Mouse (Mus musculus) stomach, embryonic 14.5 days (tissue): Measurements from ENCODE around the gene Ank2. TPM values are rescaled to one million over a fixed set of nuclear protein-coding genes. Genes with fewer than 3 reads are reported as not detected.
A peak's percentile ranks its signal among the peaks of the same experiment; 100 is the strongest.

ENCODE experiments used
- ATAC-seq: fragments of 200-750 bp; cut with Nextera tagmentation; 2 replicates; pipeline ENCODE4 v1.8.0; 2017; ENCODE audit warnings: low read depth, moderate TSS enrichment; ENCODE audit not compliant: insufficient number of reproducible peaks, insufficient read depth, low FRiP score
- H3K27ac ChIP-seq: fragments of 300-500 bp; sonication (generic); 2 replicates; pipeline ENCODE4 v1.5.1; 2014; ENCODE audit warnings: mild to moderate bottlenecking, low read length, moderate library complexity, mixed read lengths
- H3K27me3 ChIP-seq: fragments of 300-500 bp; sonication (generic); 2 replicates; pipeline ENCODE4 v1.6.1; 2014; ENCODE audit warnings: low read length, control low read depth, mixed read lengths; ENCODE audit not compliant: control insufficient read depth, insufficient read depth
- H3K36me3 ChIP-seq: fragments of 300-500 bp; sonication (generic); 2 replicates; pipeline ENCODE4 v1.6.1; 2014; ENCODE audit warnings: mild to moderate bottlenecking, control low read depth, low read length, moderate library complexity, mixed read lengths; ENCODE audit not compliant: control insufficient read depth, insufficient read depth
- H3K4me1 ChIP-seq: fragments of 300-500 bp; sonication (generic); 2 replicates; pipeline ENCODE4 v1.6.1; 2014; ENCODE audit warnings: low read length, control low read depth, mixed read lengths; ENCODE audit not compliant: control insufficient read depth, insufficient read depth
- H3K4me2 ChIP-seq: fragments of 300-500 bp; sonication (generic); replicated peaks from 2 replicates; pipeline ENCODE4 v1.6.1; 2014; ENCODE audit warnings: low read depth, low read length, control low read depth
- H3K4me3 ChIP-seq: fragments of 300-500 bp; sonication (generic); 2 replicates; pipeline ENCODE4 v1.5.1; 2014; ENCODE audit warnings: low read depth, low read length, control low read depth
- H3K9ac ChIP-seq: fragments of 300-500 bp; sonication (generic); replicated peaks from 2 replicates; pipeline ENCODE4 v1.6.1; 2014; ENCODE audit warnings: low read depth, mild to moderate bottlenecking, control low read depth, low read length, moderate library complexity, mixed read lengths
- H3K9me3 ChIP-seq: fragments of 300-500 bp; sonication (generic); 2 replicates; pipeline ENCODE4 v1.6.1; 2016; ENCODE audit warnings: low read depth, low read length, control low read depth; ENCODE audit not compliant: control insufficient read depth
- WGBS: fragments of 180-500 bp; shearing (Covaris S2); extraction: QIAGEN DNeasy Blood & Tissue Kit; methylation state at CpG from one replicate; pipeline ENCODE4 v1.1.7; 2014; 5-methylcytosine and 5-hydroxymethylcytosine counted together
- polyA plus RNA-seq: library from polyadenylated mRNA; unstranded; fragments of >200 nt; fragmentation: Nextera tagmentation; extraction: Ambion mirVana; gene quantifications from 2 replicates; pipeline ENCODE4 v1.2.1, GENCODE M21; 2014

Gene Ank2
- polyA plus RNA-seq, 1 experiment from 2014 or later: 50.0 TPM

DNA sequence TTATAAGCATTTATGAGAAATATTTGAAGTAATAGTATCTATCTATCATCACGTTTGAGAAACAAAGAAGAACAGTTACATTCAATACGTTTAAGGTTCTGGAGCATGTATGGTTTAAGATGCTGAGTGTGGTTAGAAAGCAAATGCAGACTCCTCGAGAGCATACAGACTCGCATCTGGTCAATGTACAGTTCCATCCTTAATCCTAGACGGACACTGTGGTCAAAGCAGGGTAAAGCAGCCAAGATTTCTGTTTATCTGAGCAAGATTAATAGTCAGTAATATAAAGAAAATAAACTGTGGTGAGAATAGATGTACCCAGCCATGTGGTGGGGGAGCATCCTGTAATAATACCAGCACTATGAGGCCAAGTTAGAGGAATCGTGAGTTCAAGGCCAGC is 223.2 kb downstream of the Ank2 start:
- 48% methylated on average over 6 of the region's 6 CpGs for WGBS
- no peak overlapping the region for H3K9ac ChIP-seq
- ATAC-seq: peak; percentile 79
- no peaks in the 10 kb centered on the region for H3K4me1 ChIP-seq
- no peaks in the 10 kb centered on the region for H3K9me3 ChIP-seq
- no peak overlapping the region for H3K4me3 ChIP-seq
- no peaks in the 10 kb centered on the region for H3K27me3 ChIP-seq
- H3K27ac ChIP-seq: no peak overlapping the region
- no peaks in the 10 kb centered on the region for H3K36me3 ChIP-seq
- no peak overlapping the region for H3K4me2 ChIP-seq

DNA sequence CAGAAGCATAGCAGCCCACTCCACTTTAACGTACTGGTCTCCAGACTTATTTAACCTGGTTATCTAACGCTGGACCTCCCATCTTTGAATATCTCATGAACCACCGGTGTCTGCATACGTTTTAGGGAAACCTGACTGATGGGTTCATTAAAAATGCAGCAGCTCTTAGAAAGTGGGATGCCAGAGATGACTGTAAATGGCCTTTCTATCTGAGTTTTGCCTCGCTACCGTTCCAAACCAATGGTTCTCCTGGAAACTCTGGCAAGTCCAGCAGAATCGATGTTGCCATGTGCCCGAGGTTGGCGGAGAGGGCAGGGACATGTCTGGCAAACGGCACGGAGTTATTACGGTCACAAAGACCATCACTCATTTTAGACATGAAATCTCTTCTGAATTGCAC is 226.3 kb downstream of the Ank2 start:
- Histone ChIP-seq H3K9ac (no peak overlapping the region), H3K9me3 (no peaks in the 10 kb centered on the region), H3K4me1 (no peaks in the 10 kb centered on the region), H3K27ac (no peak overlapping the region), H3K27me3 (no peaks in the 10 kb centered on the region), H3K36me3 (no peaks in the 10 kb centered on the region), H3K4me2 (no peak overlapping the region), H3K4me3 (no peak overlapping the region)
- no peak for ATAC-seq
- 81% methylated on average over 12 of the region's 12 CpGs for WGBS

DNA sequence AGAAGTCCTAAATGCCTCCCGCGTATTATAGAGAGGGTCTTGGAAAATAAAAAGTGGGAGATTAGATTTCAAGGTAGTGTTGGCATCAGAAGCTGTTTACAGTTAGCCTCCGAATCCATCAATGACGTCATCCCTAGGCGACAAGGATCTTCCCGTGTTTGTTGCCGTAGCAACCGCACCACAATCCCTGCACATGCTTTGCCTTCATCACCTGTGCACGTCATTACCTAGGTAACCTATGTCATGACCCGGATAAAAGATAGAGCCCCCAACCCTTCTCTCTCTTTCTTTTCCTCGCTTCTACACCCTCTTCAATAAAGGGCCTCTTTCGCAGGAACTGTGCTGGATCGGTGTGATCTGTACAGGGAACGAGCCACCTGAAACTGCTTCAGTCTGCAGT is 229.5 kb downstream of the Ank2 start:
- 81% methylated on average over 14 of the region's 14 CpGs for WGBS
- Histone ChIP-seq H3K9me3 (no peaks in the 10 kb centered on the region), H3K4me2 (no peak overlapping the region), H3K4me3 (no peak overlapping the region), H3K9ac (no peak overlapping the region), H3K27ac (no peak overlapping the region), H3K36me3 (no peaks in the 10 kb centered on the region), H3K4me1 (no peaks in the 10 kb centered on the region), H3K27me3 (no peaks in the 10 kb centered on the region)
- ATAC-seq: no peak

GRCm38 (mm10) chr3:127267846-127268245 is 231.3 kb downstream of the Ank2 start:
- WGBS: 36% methylated on average over 6 of the region's 6 CpGs
- no peaks in the 10 kb centered on the region for H3K27me3 ChIP-seq
- H3K4me3 ChIP-seq: no peak overlapping the region
- no peaks in the 10 kb centered on the region for H3K36me3 ChIP-seq
- H3K9me3 ChIP-seq: no peaks in the 10 kb centered on the region
- no peak overlapping the region for H3K9ac ChIP-seq
- H3K4me2 ChIP-seq: no peak overlapping the region
- H3K27ac ChIP-seq: no peak overlapping the region
- H3K4me1 ChIP-seq: no peaks in the 10 kb centered on the region
- no peak for ATAC-seq

DNA sequence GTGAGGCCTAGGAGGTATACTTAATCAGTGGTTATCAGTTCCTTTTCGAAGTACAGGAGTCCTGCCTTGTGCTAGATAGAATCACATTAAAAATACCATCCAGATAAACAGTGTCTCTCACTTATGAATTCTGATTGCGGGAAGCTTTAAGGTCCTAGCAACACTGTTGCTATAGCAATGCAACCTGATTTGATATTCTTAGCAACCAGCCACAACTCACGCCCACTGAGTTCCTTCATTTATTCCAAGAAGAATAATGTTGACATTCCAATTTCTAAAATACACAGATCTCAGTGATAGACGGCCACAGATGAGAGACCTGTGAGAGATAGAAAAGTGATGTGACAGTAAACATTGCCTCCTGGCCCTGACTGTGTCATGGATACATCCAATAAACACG is 233.4 kb downstream of the Ank2 start:
- no peaks in the 10 kb centered on the region for H3K9me3 ChIP-seq
- H3K27ac ChIP-seq: no peak overlapping the region
- no peaks in the 10 kb centered on the region for H3K27me3 ChIP-seq
- 66% methylated on average over 5 of the region's 5 CpGs for WGBS
- no peak for ATAC-seq
- H3K36me3 ChIP-seq: no peaks in the 10 kb centered on the region
- H3K9ac ChIP-seq: no peak overlapping the region
- H3K4me1 ChIP-seq: no peaks in the 10 kb centered on the region
- H3K4me2 ChIP-seq: no peak overlapping the region
- no peak overlapping the region for H3K4me3 ChIP-seq

- no peak overlapping the region for H3K4me3 ChIP-seq
- H3K36me3 ChIP-seq: no peaks in the 10 kb centered on the region
- no peak overlapping the region for H3K4me2 ChIP-seq
- no peaks in the 10 kb centered on the region for H3K27me3 ChIP-seq
- H3K27ac ChIP-seq: no peak overlapping the region
- H3K9ac ChIP-seq: no peak overlapping the region
- no peaks in the 10 kb centered on the region for H3K4me1 ChIP-seq
- H3K9me3 ChIP-seq: no peaks in the 10 kb centered on the region
- 65% methylated on average over 3 of the region's 3 CpGs for WGBS
- no peak for ATAC-seq
Measured at GRCm38 (mm10) chr3:127265182-127265581, 234.0 kb downstream of the Ank2 start.

DNA sequence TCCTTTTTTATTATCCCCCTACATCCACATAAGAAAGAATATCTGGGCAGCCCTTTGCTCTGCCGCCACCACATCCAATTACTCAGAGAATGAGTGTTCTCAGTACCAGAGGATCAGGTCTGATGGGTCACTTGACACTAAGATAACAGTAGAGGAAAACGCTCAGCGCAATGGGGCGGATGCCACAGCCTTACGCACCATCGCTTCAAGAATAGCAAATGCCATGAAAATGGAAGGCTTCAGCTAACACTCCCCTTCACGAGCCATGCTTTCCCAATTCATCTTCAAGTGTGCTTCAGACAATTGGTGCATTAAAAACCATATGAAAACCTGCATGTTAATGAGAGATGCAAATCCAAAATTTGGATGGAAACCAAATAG is 238.4 kb downstream of the Ank2 start:
- Histone ChIP-seq H3K4me3 (no peak overlapping the region), H3K36me3 (no peaks in the 10 kb centered on the region), H3K27ac (no peak overlapping the region), H3K27me3 (no peaks in the 10 kb centered on the region), H3K4me2 (no peak overlapping the region), H3K9me3 (no peaks in the 10 kb centered on the region), H3K9ac (no peak overlapping the region), H3K4me1 (no peaks in the 10 kb centered on the region)
- ATAC-seq: no peak
- WGBS: 82% methylated on average over 7 of the region's 7 CpGs

GRCm38 (mm10) chr3:127260007-127260785 is 239.0 kb downstream of the Ank2 start:
- Histone ChIP-seq H3K9me3 (no peaks in the 10 kb centered on the region), H3K27ac (no peak overlapping the region), H3K9ac (no peak overlapping the region), H3K4me1 (no peaks in the 10 kb centered on the region), H3K4me2 (no peak overlapping the region), H3K4me3 (no peak overlapping the region), H3K36me3 (no peaks in the 10 kb centered on the region), H3K27me3 (no peaks in the 10 kb centered on the region)
- ATAC-seq: no peak
- WGBS: 74% methylated on average over 15 of the region's 15 CpGs
